24 mouse cellular contexts compared by ENCODE assay signal in the genomic region with DNA sequence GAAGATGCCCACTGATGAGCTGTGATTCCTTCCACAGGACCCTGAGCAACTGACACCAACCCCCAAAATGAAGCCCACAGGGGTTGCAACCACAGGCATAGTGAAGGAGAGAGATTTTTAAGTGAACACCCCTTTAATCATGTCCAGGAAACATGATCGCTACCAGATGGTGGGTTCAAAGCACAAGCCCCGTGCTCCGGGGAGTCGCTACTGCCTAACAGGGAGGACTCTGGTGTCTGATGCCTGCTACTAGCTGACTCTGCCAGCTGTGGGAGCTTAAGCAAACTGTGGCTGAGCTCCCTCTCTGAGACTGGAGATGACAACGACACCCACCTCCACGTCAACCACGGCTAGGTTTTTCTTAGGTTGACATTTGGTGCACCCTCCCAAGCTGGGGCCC.
DNase-seq lines count a peak whose midpoint lies in the region; ATAC-seq lines count a peak whose summit lies in the region.
"Had no signal": no experiment of that assay in that cellular context is flagged by ENCODE, and none has a peak within 500 bp of the region (broad histone marks: within the 10 kb centered on the region; RNA-seq: fewer than 3 reads in every experiment).

No protein-coding gene starts in this region.

- H3K9me3 ChIP-seq in kidney, embryonic 15.5 days (replicated peaks), result no peaks in the 10 kb centered on the region
- no peaks in the 10 kb centered on the region for H3K9me3 ChIP-seq in embryonic facial prominence, embryonic 12.5 days
- 0 out of 2 replicates have a peak, but pooled peaks cover 4% of the 10 kb centered on the region for H3K9me3 ChIP-seq in limb, embryonic 12.5 days
- no peaks in the 10 kb centered on the region for H3K9me3 ChIP-seq in midbrain, embryonic 10.5 days (replicated peaks)
- H3K9me3 ChIP-seq in intestine, embryonic 15.5 days, result no peaks in the 10 kb centered on the region
- H3K9me3 ChIP-seq: forebrain, embryonic 13.5 days; G1E; hindbrain, embryonic 12.5 days; midbrain, embryonic 15.5 days had no signal

- WGBS in kidney, embryonic 15.5 days, result 29% methylated on average over 7 of the region's 7 CpGs
- 18% methylated on average over 7 of the region's 7 CpGs for WGBS in embryonic facial prominence, embryonic 12.5 days
- 9% methylated on average over 7 of the region's 7 CpGs for WGBS in limb, embryonic 12.5 days
- 81% methylated on average over 7 of the region's 7 CpGs for WGBS in midbrain, embryonic 10.5 days
- WGBS in intestine, embryonic 15.5 days, result 73% methylated on average over 7 of the region's 7 CpGs

- H3K4me3 ChIP-seq in kidney, embryonic 15.5 days (replicated peaks), result no peak overlapping the region
- no peak overlapping the region for H3K4me3 ChIP-seq in embryonic facial prominence, embryonic 12.5 days
- H3K4me3 ChIP-seq in limb, embryonic 12.5 days (replicated peaks), result no peak overlapping the region
- no peak overlapping the region for H3K4me3 ChIP-seq in midbrain, embryonic 10.5 days
- H3K4me3 ChIP-seq in intestine, embryonic 15.5 days (replicated peaks), result no peak overlapping the region
- H3K4me3 ChIP-seq: erythroblast, embryonic 14.5 days; forebrain, embryonic 13.5 days; hindbrain, embryonic 12.5 days; midbrain, embryonic 15.5 days had no signal

- H3K4me2 ChIP-seq in kidney, embryonic 15.5 days, result no peak overlapping the region
- H3K4me2 ChIP-seq in embryonic facial prominence, embryonic 12.5 days (replicated peaks), result peak overlapping the region; percentile 14; the same call in 1 of the 2 replicates
- peak overlapping the region; percentile 23; the same call in 1 of the 2 replicates for H3K4me2 ChIP-seq in limb, embryonic 12.5 days
- no peak overlapping the region for H3K4me2 ChIP-seq in intestine, embryonic 15.5 days (replicated peaks)
- H3K4me2 ChIP-seq: forebrain, embryonic 13.5 days; heart, embryonic 11.5 days; hindbrain, embryonic 12.5 days; midbrain, embryonic 15.5 days had no signal

- no peak overlapping the region for H3K9ac ChIP-seq in kidney, embryonic 15.5 days
- H3K9ac ChIP-seq in embryonic facial prominence, embryonic 12.5 days, result no peak overlapping the region
- no peak overlapping the region for H3K9ac ChIP-seq in limb, embryonic 12.5 days (replicated peaks)
- no peak overlapping the region for H3K9ac ChIP-seq in intestine, embryonic 15.5 days
- H3K9ac ChIP-seq: forebrain, embryonic 13.5 days; hindbrain, embryonic 12.5 days; midbrain, embryonic 15.5 days had no signal

- H3K4me1 ChIP-seq in kidney, embryonic 15.5 days, result 0 out of 2 replicates have a peak, but pooled peaks cover 3% of the 10 kb centered on the region
- H3K4me1 ChIP-seq in embryonic facial prominence, embryonic 12.5 days, result peaks cover 21% of the 10 kb centered on the region
- peaks cover 24% of the 10 kb centered on the region for H3K4me1 ChIP-seq in limb, embryonic 12.5 days (replicated peaks)
- H3K4me1 ChIP-seq in midbrain, embryonic 10.5 days, result no peaks in the 10 kb centered on the region
- H3K4me1 ChIP-seq in intestine, embryonic 15.5 days (replicated peaks), result no peaks in the 10 kb centered on the region
- H3K4me1 ChIP-seq: forebrain, embryonic 13.5 days; midbrain, embryonic 15.5 days had no signal

- no peak overlapping the region; the same call in 1 of the 2 replicates for H3K27ac ChIP-seq in kidney, embryonic 15.5 days
- peak overlapping the region; percentile 1; the same call in 1 of the 2 replicates for H3K27ac ChIP-seq in embryonic facial prominence, embryonic 12.5 days
- H3K27ac ChIP-seq in limb, embryonic 12.5 days, result peak overlapping the region; percentile 68; the same call in 1 of the 2 replicates
- no peak overlapping the region for H3K27ac ChIP-seq in midbrain, embryonic 10.5 days (replicated peaks)
- no peak overlapping the region for H3K27ac ChIP-seq in intestine, embryonic 15.5 days
- H3K27ac ChIP-seq: forebrain, embryonic 13.5 days; hindbrain, embryonic 12.5 days; midbrain, embryonic 15.5 days had no signal

- no peak for DNase-seq in kidney, adult 9 months
- DNase-seq in embryo, embryonic 11 days, result peak; percentile 66
- no peak for DNase-seq in midbrain, embryonic 10.5 days (ENCODE audit: low spot score)
- no peak for DNase-seq in right cerebral cortex, adult 18-20 months
- DNase-seq: B cell, adult 2 months; cerebellum, adult 11-12 months; cerebellum, postnatal 10 days; heart, postnatal 10 days; kidney, adult 11 months; kidney, postnatal 14 days; lung, postnatal 10 days; right cerebral cortex, postnatal 14 days had no signal

- H3K36me3 ChIP-seq in kidney, embryonic 15.5 days, result no peaks in the 10 kb centered on the region
- no peaks in the 10 kb centered on the region for H3K36me3 ChIP-seq in embryonic facial prominence, embryonic 12.5 days
- H3K36me3 ChIP-seq in limb, embryonic 12.5 days, result no peaks in the 10 kb centered on the region
- no peaks in the 10 kb centered on the region for H3K36me3 ChIP-seq in midbrain, embryonic 10.5 days
- H3K36me3 ChIP-seq in intestine, embryonic 15.5 days, result no peaks in the 10 kb centered on the region
- H3K36me3 ChIP-seq: G1E; hindbrain, embryonic 12.5 days; midbrain, embryonic 15.5 days had no signal

- ATAC-seq in kidney, embryonic 15.5 days (replicated peaks; ENCODE audit: low FRiP score), result peak; percentile 56; the same call in 1 of the 2 replicates
- ATAC-seq in embryonic facial prominence, embryonic 12.5 days (ENCODE audit: insufficient number of reproducible peaks, insufficient read depth, low FRiP score, low TSS enrichment), result peak; percentile 67
- peak; percentile 53; the same call in 1 of the 2 replicates for ATAC-seq in limb, embryonic 12.5 days (ENCODE audit: insufficient number of reproducible peaks, insufficient read depth, low FRiP score, low TSS enrichment, low read depth)
- ATAC-seq in intestine, embryonic 15.5 days, result no peak
- ATAC-seq: forebrain, embryonic 13.5 days; midbrain, embryonic 15.5 days; Patski had no signal

- no peaks in the 10 kb centered on the region for H3K27me3 ChIP-seq in kidney, embryonic 15.5 days
- no peaks in the 10 kb centered on the region for H3K27me3 ChIP-seq in embryonic facial prominence, embryonic 12.5 days
- H3K27me3 ChIP-seq in limb, embryonic 12.5 days, result peaks cover 4% of the 10 kb centered on the region; the same call in 1 of the 2 replicates
- no peaks in the 10 kb centered on the region for H3K27me3 ChIP-seq in midbrain, embryonic 10.5 days (ENCODE audit: low read depth, poor library complexity, severe bottlenecking)
- no peaks in the 10 kb centered on the region for H3K27me3 ChIP-seq in intestine, embryonic 15.5 days (replicated peaks)
- H3K27me3 ChIP-seq: CH12.LX; forebrain, embryonic 13.5 days; midbrain, embryonic 15.5 days had no signal

Comparison
In these comparisons a context has a peak if more than half of its experiments do, and no peak if none do; other contexts are left out.
1. H3K27ac ChIP-seq: peak in embryonic facial prominence, embryonic 12.5 days (single experiment) and limb, embryonic 12.5 days (single experiment); none in kidney, embryonic 15.5 days (single experiment), midbrain, embryonic 10.5 days (single experiment) and intestine, embryonic 15.5 days (single experiment).
2. H3K4me2 ChIP-seq: peak in embryonic facial prominence, embryonic 12.5 days (single experiment) and limb, embryonic 12.5 days (single experiment); none in kidney, embryonic 15.5 days (single experiment) and intestine, embryonic 15.5 days (single experiment).